Comparison of ENCODE assay signal across 17 mouse cellular contexts in genomic region chr6:31210209-31210714, GRCm38 (mm10).
DNase-seq lines count a peak whose midpoint lies in the region; ATAC-seq and TF ChIP-seq lines count a peak whose summit lies in the region.
"Had no signal": no experiment of that assay in that cellular context is flagged by ENCODE, and none has a peak within 500 bp of the region (broad histone marks: within the 10 kb centered on the region; RNA-seq: fewer than 3 reads in every experiment).

No protein-coding gene starts in this region.

- H3K27ac ChIP-seq in forebrain, postnatal 0 days (ENCODE audit: low read depth, low read length): no peak overlapping the region
- H3K27ac ChIP-seq in forebrain, embryonic 14.5 days (ENCODE audit: low read depth, low read length): no peak overlapping the region
- no peak overlapping the region for H3K27ac ChIP-seq in liver, postnatal 0 days (ENCODE audit: low read depth)
- H3K27ac ChIP-seq in liver, embryonic 12.5 days: no peak overlapping the region
- H3K27ac ChIP-seq in MEL (ENCODE audit: control insufficient read depth, low read depth, low read length): no peak overlapping the region
- H3K27ac ChIP-seq: heart, embryonic 15.5 days; hindbrain, embryonic 12.5 days; liver, embryonic 15.5 days had no signal

- TF ChIP-seq POLR2A in MEL (IDR thresholded peaks at IDR 0.05; ENCODE audit: control insufficient read depth in 1 of 2, insufficient read depth in 1 of 2, low read depth in 1 of 2, low read length in 2 of 2, poor library complexity in 1 of 2): no peak

- peak; percentile 25 for TF ChIP-seq CTCF in forebrain, postnatal 0 days (IDR thresholded peaks at IDR 0.05; ENCODE audit: low read depth)
- TF ChIP-seq CTCF in liver, postnatal 0 days (IDR thresholded peaks at IDR 0.05; ENCODE audit: low read depth): peak; percentile 17; the same call in 1 of the 2 replicates
- TF ChIP-seq CTCF in MEL (IDR thresholded peaks at IDR 0.05 in 2 of 3, conservative IDR thresholded peaks at IDR 0.05 in 1 of 3; ENCODE audit: control insufficient read depth in 1 of 3, insufficient read depth in 1 of 3, low read depth in 2 of 3, low read length in 3 of 3, poor library complexity in 1 of 3, severe bottlenecking in 1 of 3): no peak; a peak in 1 of 6 replicates

- no peak overlapping the region for H3K4me3 ChIP-seq in forebrain, postnatal 0 days (ENCODE audit: low read depth, low read length)
- no peak overlapping the region for H3K4me3 ChIP-seq in forebrain, embryonic 14.5 days (ENCODE audit: low read depth, low read length)
- H3K4me3 ChIP-seq in liver, postnatal 0 days (ENCODE audit: low read depth, low read length): no peak overlapping the region
- no peak overlapping the region for H3K4me3 ChIP-seq in liver, embryonic 12.5 days
- H3K4me3 ChIP-seq in MEL (ENCODE audit: control insufficient read depth in 1 of 2, insufficient read depth in 1 of 2, low read depth in 2 of 2, low read length in 2 of 2): no peak overlapping the region
- H3K4me3 ChIP-seq: heart, embryonic 15.5 days; hindbrain, embryonic 12.5 days; liver, embryonic 15.5 days had no signal

- no peak overlapping the region for H3K4me2 ChIP-seq in forebrain, postnatal 0 days (ENCODE audit: low read depth)
- no peak overlapping the region for H3K4me2 ChIP-seq in forebrain, embryonic 14.5 days (ENCODE audit: low read length)
- no peak overlapping the region for H3K4me2 ChIP-seq in liver, postnatal 0 days (ENCODE audit: low read depth, low read length)
- no peak overlapping the region for H3K4me2 ChIP-seq in liver, embryonic 12.5 days
- H3K4me2 ChIP-seq: heart, embryonic 15.5 days; hindbrain, embryonic 12.5 days; liver, embryonic 15.5 days had no signal

- H3K36me3 ChIP-seq in forebrain, postnatal 0 days (ENCODE audit: insufficient read depth): no peaks in the 10 kb centered on the region
- H3K36me3 ChIP-seq in forebrain, embryonic 14.5 days (ENCODE audit: control insufficient read depth, insufficient read depth, low read length): no peaks in the 10 kb centered on the region
- no peaks in the 10 kb centered on the region for H3K36me3 ChIP-seq in liver, postnatal 0 days (replicated peaks; ENCODE audit: insufficient read depth, low read length)
- no peaks in the 10 kb centered on the region for H3K36me3 ChIP-seq in liver, embryonic 12.5 days
- H3K36me3 ChIP-seq in MEL (ENCODE audit: control insufficient read depth in 1 of 2, insufficient read depth in 2 of 2, low read length in 2 of 2): no peaks in the 10 kb centered on the region; a peak in 1 of 4 replicates
- H3K36me3 ChIP-seq: G1E; heart, embryonic 15.5 days; hindbrain, embryonic 12.5 days; liver, embryonic 15.5 days had no signal

- ATAC-seq in forebrain, postnatal 0 days: no peak
- no peak for ATAC-seq in forebrain, embryonic 14.5 days
- ATAC-seq in liver, postnatal 0 days: no peak
- no peak for ATAC-seq in liver, embryonic 12.5 days
- peak; percentile 63 for ATAC-seq in megakaryocyte progenitor cell, adult 5-6 weeks (replicated peaks; ENCODE audit: poor library complexity)
- ATAC-seq: forebrain, embryonic 16.5 days had no signal

- WGBS in forebrain, postnatal 0 days: 81% methylated on average over 7 of the region's 7 CpGs
- 74% methylated on average over 7 of the region's 7 CpGs for WGBS in forebrain, embryonic 14.5 days
- 63% methylated on average over 7 of the region's 7 CpGs for WGBS in liver, postnatal 0 days (ENCODE audit: insufficient replicate concordance)
- WGBS in liver, embryonic 12.5 days (ENCODE audit: insufficient replicate concordance): 63% methylated on average over 7 of the region's 7 CpGs

- no peaks in the 10 kb centered on the region; the same call in 1 of the 2 replicates for H3K79me2 ChIP-seq in MEL (ENCODE audit: control insufficient read depth, insufficient read depth, low read length, poor library complexity)

- no peaks in the 10 kb centered on the region for H3K9me3 ChIP-seq in forebrain, postnatal 0 days (ENCODE audit: low read length)
- H3K9me3 ChIP-seq in forebrain, embryonic 14.5 days (replicated peaks; ENCODE audit: control insufficient read depth, low read length): no peaks in the 10 kb centered on the region
- H3K9me3 ChIP-seq in liver, postnatal 0 days (ENCODE audit: low read length): no peaks in the 10 kb centered on the region
- H3K9me3 ChIP-seq in liver, embryonic 12.5 days (replicated peaks): no peaks in the 10 kb centered on the region
- no peaks in the 10 kb centered on the region for H3K9me3 ChIP-seq in MEL (replicated peaks; ENCODE audit: insufficient read depth, low read length)
- H3K9me3 ChIP-seq: G1E; heart, embryonic 15.5 days; hindbrain, embryonic 12.5 days; liver, embryonic 15.5 days had no signal

- no peak for TF ChIP-seq RAD21 in MEL (IDR thresholded peaks at IDR 0.05; ENCODE audit: low read depth, low read length)

- no peak for TF ChIP-seq EP300 in liver, postnatal 0 days (IDR thresholded peaks at IDR 0.05; ENCODE audit: low read depth)
- TF ChIP-seq EP300 in MEL (IDR thresholded peaks at IDR 0.05; ENCODE audit: low read depth in 1 of 2, low read length in 2 of 2): no peak

- H3K4me1 ChIP-seq in forebrain, postnatal 0 days (ENCODE audit: insufficient read depth): no peaks in the 10 kb centered on the region
- H3K4me1 ChIP-seq in forebrain, embryonic 14.5 days (ENCODE audit: control insufficient read depth, insufficient read depth, low read length): no peaks in the 10 kb centered on the region
- H3K4me1 ChIP-seq in liver, postnatal 0 days (ENCODE audit: insufficient read depth): no peaks in the 10 kb centered on the region
- no peaks in the 10 kb centered on the region for H3K4me1 ChIP-seq in liver, embryonic 12.5 days
- 0 out of 4 replicates have a peak, but pooled peaks cover 0 to 2% of the 10 kb centered on the region in 2 experiments for H3K4me1 ChIP-seq in MEL (ENCODE audit: control insufficient read depth in 1 of 2, insufficient read depth in 2 of 2, low read length in 2 of 2)
- H3K4me1 ChIP-seq: heart, embryonic 15.5 days; hindbrain, embryonic 12.5 days; liver, embryonic 15.5 days had no signal

- H3K9ac ChIP-seq in forebrain, postnatal 0 days: no peak overlapping the region
- H3K9ac ChIP-seq in forebrain, embryonic 14.5 days (ENCODE audit: low read length): no peak overlapping the region
- H3K9ac ChIP-seq in liver, postnatal 0 days (replicated peaks): no peak overlapping the region
- H3K9ac ChIP-seq in liver, embryonic 12.5 days: no peak overlapping the region
- H3K9ac ChIP-seq in MEL (ENCODE audit: control insufficient read depth, low read depth, low read length, poor library complexity, severe bottlenecking): no peak overlapping the region
- H3K9ac ChIP-seq: heart, embryonic 15.5 days; hindbrain, embryonic 12.5 days; liver, embryonic 15.5 days had no signal

- DNase-seq in forebrain, postnatal 0 days: no peak
- DNase-seq in forebrain, embryonic 14.5 days (ENCODE audit: low spot score): no peak
- no peak for DNase-seq in liver, postnatal 0 days
- DNase-seq in MEL (ENCODE audit: low read depth, low spot score): peak; percentile 8
- DNase-seq in MN1 (ENCODE audit: low spot score): no peak
- no peak for DNase-seq in cerebellum, adult 18-20 months
- DNase-seq: cerebellum, adult 11 months; embryo, embryonic 11 days; gastrocnemius, postnatal 25 days; thymus, postnatal 14 days had no signal

- H3K27me3 ChIP-seq in forebrain, postnatal 0 days (ENCODE audit: insufficient read depth, low read length): no peaks in the 10 kb centered on the region
- no peaks in the 10 kb centered on the region for H3K27me3 ChIP-seq in forebrain, embryonic 14.5 days (replicated peaks; ENCODE audit: control insufficient read depth, insufficient read depth, low read length)
- no peaks in the 10 kb centered on the region for H3K27me3 ChIP-seq in liver, postnatal 0 days (ENCODE audit: insufficient read depth, low read length)
- peaks cover 27% of the 10 kb centered on the region for H3K27me3 ChIP-seq in liver, embryonic 12.5 days (replicated peaks)
- no peaks in the 10 kb centered on the region for H3K27me3 ChIP-seq in MEL (ENCODE audit: control insufficient read depth in 1 of 2, insufficient read depth in 2 of 2, low read length in 2 of 2)
- H3K27me3 ChIP-seq: heart, embryonic 15.5 days had no signal

TF ChIP-seq in MEL, 35 proteins besides CTCF, POLR2A, EP300 and RAD21:
- TF ChIP-seq POLR2AphosphoS2 (IDR thresholded peaks at IDR 0.05; ENCODE audit: low read length): no peak
- TF ChIP-seq ELF1 (IDR thresholded peaks at IDR 0.05; ENCODE audit: low read depth, low read length): no peak
- no peak for TF ChIP-seq ZNF384 (IDR thresholded peaks at IDR 0.05; ENCODE audit: low read depth, low read length)
- TF ChIP-seq MXI1 (IDR thresholded peaks at IDR 0.05; ENCODE audit: low read depth, low read length): no peak
- TF ChIP-seq JUND (IDR thresholded peaks at IDR 0.05; ENCODE audit: low read depth, low read length): no peak
- TF ChIP-seq TBP (IDR thresholded peaks at IDR 0.05; ENCODE audit: low read depth, low read length): no peak
- no peak for TF ChIP-seq ZC3H11A (IDR thresholded peaks at IDR 0.05; ENCODE audit: low read depth, low read length)
- TF ChIP-seq CHD2 (IDR thresholded peaks at IDR 0.05; ENCODE audit: low read length): no peak
- TF ChIP-seq HCFC1 (IDR thresholded peaks at IDR 0.05; ENCODE audit: low read depth, low read length): no peak
TF ChIP-seq in MEL: peak in this region for 0.

Comparison
In these comparisons a context has a peak if more than half of its experiments do, and no peak if none do; other contexts are left out.
1. CTCF ChIP-seq: peak in forebrain, postnatal 0 days (single experiment) and liver, postnatal 0 days (single experiment); none in MEL (0 of 3).